Mouse (Mus musculus): Measurements from ENCODE around the gene Slc25a33. TPM values are rescaled to one million over a fixed set of nuclear protein-coding genes. Genes with fewer than 3 reads are reported as not detected.
"Not testable (repeated sequence)": the region's sequence is repeated elsewhere in the genome, so short reads cannot be mapped to it uniquely, and the experiment has no call there.

Slc25a33 gene
- polyA plus RNA-seq, 1 experiment, result 34.3 TPM

DNA sequence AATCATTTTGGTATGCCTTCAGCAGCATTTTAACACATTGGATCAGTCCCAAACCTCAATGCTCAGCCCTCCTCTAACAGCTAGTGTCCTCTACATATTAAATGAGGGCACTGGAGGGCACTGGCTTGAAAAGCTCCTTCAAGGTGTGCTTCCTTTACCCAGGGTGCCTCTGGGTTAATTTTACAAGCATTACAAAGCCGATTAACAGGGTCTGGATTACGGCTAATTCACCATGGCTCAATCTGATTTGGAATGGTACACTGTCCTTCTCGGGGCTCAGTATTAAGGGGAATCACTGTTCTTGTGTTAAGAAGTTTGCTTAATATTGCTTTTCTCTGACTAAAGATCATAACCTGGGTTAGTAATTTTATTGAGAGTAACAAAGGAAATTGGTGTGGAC lies 21.2 kb downstream of the Slc25a33 start:
- Histone ChIP-seq H3K79me2 (ENCODE audit: control insufficient read depth, insufficient read depth) (no peaks in the 10 kb centered on the region), H3K4me3 (no peak overlapping the region), H3K27me3 (ENCODE audit: control insufficient read depth, insufficient read depth, insufficient read length) (no peaks in the 10 kb centered on the region), H3ac (ENCODE audit: control insufficient read depth, insufficient read length) (no peak overlapping the region), H3K36me3 (ENCODE audit: control insufficient read depth, insufficient read depth) (peaks cover 32% of the 10 kb centered on the region), H3K4me2 (ENCODE audit: low read depth) (no peak overlapping the region)
- TF ChIP-seq POLR2A (IDR thresholded peaks at IDR 0.05; ENCODE audit: insufficient read length, low read depth) (no peak), MYOD1 (IDR thresholded peaks at IDR 0.05; ENCODE audit: control insufficient read depth in 1 of 3, insufficient read length in 2 of 3, low read depth in 2 of 3) (no peak), USF1 (IDR thresholded peaks at IDR 0.05; ENCODE audit: low read depth) (no peak)

DNA sequence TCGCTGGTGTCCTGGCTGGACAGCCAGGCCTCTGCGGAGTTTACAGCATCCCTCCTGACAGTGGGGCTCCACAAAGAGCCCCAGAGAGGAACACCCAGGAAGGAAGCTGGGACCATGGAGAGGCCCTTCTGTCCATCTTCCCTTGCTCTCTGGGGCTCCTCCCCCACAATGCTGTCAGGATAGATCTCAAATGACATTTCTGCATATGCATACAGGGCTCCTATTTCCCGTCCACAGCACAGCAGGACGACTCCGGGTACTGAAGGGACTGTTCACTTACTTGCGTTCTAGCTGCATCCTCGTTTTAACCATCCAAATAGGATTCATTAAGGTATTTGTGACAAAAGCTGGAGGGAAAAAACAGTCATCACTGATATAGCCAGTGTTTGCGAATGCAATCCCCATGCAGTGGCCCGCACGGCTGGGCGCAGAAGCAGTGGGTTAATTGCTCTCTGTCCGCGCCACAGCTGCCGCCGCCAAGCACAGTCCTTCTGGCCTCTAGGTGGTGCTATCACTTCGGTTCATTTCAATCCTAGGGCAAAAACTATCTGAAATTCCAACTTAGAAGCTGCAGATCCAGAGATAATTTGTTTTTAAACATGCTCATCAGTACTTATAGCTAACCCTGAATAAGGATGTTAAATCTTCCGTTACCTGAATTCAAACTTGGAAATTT lies 21.8 kb downstream of the Slc25a33 start:
- H3K4me2 ChIP-seq (ENCODE audit: low read depth), result no peak overlapping the region
- no peaks in the 10 kb centered on the region for H3K79me2 ChIP-seq (ENCODE audit: control insufficient read depth, insufficient read depth)
- H3K36me3 ChIP-seq (ENCODE audit: control insufficient read depth, insufficient read depth), result peaks cover 26% of the 10 kb centered on the region
- no peak overlapping the region for H3ac ChIP-seq (ENCODE audit: control insufficient read depth, insufficient read length)
- no peak overlapping the region for H3K4me3 ChIP-seq
- TF ChIP-seq MYOG (IDR thresholded peaks at IDR 0.05; ENCODE audit: control insufficient read depth in 1 of 3, insufficient read depth in 1 of 3, insufficient read length in 2 of 3, low read depth in 2 of 3) (peak in 2 of 3 experiments; percentile 4 to 23), MYOD1 (IDR thresholded peaks at IDR 0.05; ENCODE audit: control insufficient read depth in 1 of 3, insufficient read length in 2 of 3, low read depth in 2 of 3) (peak in 2 of 3 experiments; percentile 51 to 67), E2F4 (IDR thresholded peaks at IDR 0.05; ENCODE audit: insufficient read depth) (no peak), MAX (IDR thresholded peaks at IDR 0.05; ENCODE audit: low read depth) (no peak)
- no peaks in the 10 kb centered on the region for H3K27me3 ChIP-seq (ENCODE audit: control insufficient read depth, insufficient read depth, insufficient read length)

DNA sequence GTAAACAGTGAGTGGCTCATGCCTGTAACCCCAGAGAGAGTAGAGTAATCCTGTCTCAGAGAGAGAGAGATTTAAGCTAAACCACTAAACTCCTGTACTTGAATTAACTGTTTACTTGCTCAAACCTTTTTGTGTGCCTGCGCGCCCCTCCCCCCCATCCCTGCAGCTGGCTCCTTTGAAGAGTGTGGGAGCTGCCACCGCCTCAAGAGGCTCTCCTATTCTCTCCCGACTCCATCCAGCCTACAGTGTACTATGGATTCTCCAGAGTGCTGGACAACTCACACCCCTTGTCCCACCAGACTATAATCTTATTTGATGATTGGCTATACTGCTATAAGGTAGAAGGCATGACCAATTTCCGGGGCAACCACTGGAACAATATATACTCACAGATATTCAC lies 23.4 kb downstream of the Slc25a33 start:
- Histone ChIP-seq H3K4me3 (no peak overlapping the region), H3K4me2 (ENCODE audit: low read depth) (no peak overlapping the region), H3K79me2 (ENCODE audit: control insufficient read depth, insufficient read depth) (no peaks in the 10 kb centered on the region), H3K27me3 (ENCODE audit: control insufficient read depth, insufficient read depth, insufficient read length) (no peaks in the 10 kb centered on the region), H3ac (ENCODE audit: control insufficient read depth, insufficient read length) (no peak overlapping the region), H3K36me3 (ENCODE audit: control insufficient read depth, insufficient read depth) (peaks cover 26% of the 10 kb centered on the region)
- TF ChIP-seq SRF (IDR thresholded peaks at IDR 0.05; ENCODE audit: control insufficient read depth, insufficient read length, low read depth), result no peak
- TF ChIP-seq REST (IDR thresholded peaks at IDR 0.05; ENCODE audit: insufficient read depth, insufficient read length), result no peak
- TF ChIP-seq MYOD1 (IDR thresholded peaks at IDR 0.05; ENCODE audit: control insufficient read depth in 1 of 3, insufficient read length in 2 of 3, low read depth in 2 of 3), result no peak
- TF ChIP-seq CEBPB (IDR thresholded peaks at IDR 0.05; ENCODE audit: insufficient read depth, poor library complexity, severe bottlenecking), result no peak
- TF ChIP-seq TCF12 (IDR thresholded peaks at IDR 0.05; ENCODE audit: insufficient read depth, poor library complexity, severe bottlenecking), result no peak
- TF ChIP-seq MAX (IDR thresholded peaks at IDR 0.05; ENCODE audit: low read depth), result no peak
- TF ChIP-seq TCF3 (IDR thresholded peaks at IDR 0.05; ENCODE audit: insufficient read length, low read depth), result no peak
- no peak for TF ChIP-seq MYOG (IDR thresholded peaks at IDR 0.05; ENCODE audit: control insufficient read depth in 1 of 3, insufficient read depth in 1 of 3, insufficient read length in 2 of 3, low read depth in 2 of 3)
- TF ChIP-seq POLR2AphosphoS2 (IDR thresholded peaks at IDR 0.05; ENCODE audit: insufficient read length, low read depth), result no peak
- TF ChIP-seq USF1 (IDR thresholded peaks at IDR 0.05; ENCODE audit: low read depth), result no peak
- TF ChIP-seq POLR2A (IDR thresholded peaks at IDR 0.05; ENCODE audit: insufficient read length, low read depth), result no peak

DNA sequence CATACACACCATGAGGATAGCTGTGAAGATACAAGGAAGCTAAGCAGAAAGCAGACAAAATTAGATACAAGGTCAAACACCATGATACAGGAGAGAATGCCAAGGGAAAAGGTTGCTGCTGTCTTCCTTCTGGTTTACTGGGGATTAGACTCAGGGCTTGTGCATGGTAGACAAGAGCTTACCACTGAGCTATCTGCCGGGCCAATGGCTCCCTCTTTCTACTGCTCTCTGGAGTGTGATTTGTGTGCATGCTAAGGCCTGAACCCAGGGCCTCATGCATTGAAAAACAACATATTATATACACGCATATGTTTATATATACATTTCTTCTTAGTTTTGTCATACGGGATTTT lies 24.4 kb downstream of the Slc25a33 start:
- not testable (repeated sequence) for H3K4me2 ChIP-seq (ENCODE audit: low read depth); H3ac ChIP-seq (ENCODE audit: control insufficient read depth, insufficient read length); H3K4me3 ChIP-seq; H3K27me3 ChIP-seq (ENCODE audit: control insufficient read depth, insufficient read depth, insufficient read length); H3K79me2 ChIP-seq (ENCODE audit: control insufficient read depth, insufficient read depth)
- H3K36me3 ChIP-seq (ENCODE audit: control insufficient read depth, insufficient read depth), result peaks cover 26% of the 10 kb centered on the region

DNA sequence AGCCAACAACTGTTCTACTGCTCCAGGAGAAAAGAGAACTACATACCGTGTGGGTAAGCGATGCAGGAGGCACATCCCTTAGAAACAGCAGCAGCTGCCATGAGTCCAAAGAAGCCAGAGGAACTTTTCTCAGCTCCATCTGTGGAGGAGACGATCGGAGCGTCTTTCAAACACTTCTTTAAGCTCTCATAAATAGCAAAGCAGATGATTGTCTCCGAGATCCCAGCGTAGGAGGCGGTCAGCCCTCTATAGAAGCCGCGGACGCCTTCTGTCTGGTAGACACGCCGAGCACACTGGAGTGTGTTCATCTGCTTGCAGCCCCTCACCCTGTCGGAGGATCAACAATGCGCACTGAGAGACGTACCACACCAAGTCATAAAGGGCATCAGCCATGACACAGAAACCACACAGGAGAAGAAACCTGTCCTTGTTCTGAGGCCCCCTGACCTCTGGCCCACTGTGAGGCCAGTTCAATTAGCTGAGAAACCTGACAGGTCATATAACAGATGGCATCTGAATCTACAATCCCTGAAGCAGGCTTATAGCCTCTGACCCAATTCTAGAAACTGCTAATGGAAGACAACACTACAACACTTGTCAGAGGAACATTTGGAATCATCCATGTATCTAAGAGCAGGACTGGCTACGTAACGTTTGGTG lies 24.9 kb downstream of the Slc25a33 start:
- Histone ChIP-seq H3K36me3 (ENCODE audit: control insufficient read depth, insufficient read depth) (peaks cover 23% of the 10 kb centered on the region), H3K79me2 (ENCODE audit: control insufficient read depth, insufficient read depth) (no peaks in the 10 kb centered on the region), H3K4me2 (ENCODE audit: low read depth) (no peak overlapping the region), H3K4me3 (no peak overlapping the region), H3ac (ENCODE audit: control insufficient read depth, insufficient read length) (no peak overlapping the region), H3K27me3 (ENCODE audit: control insufficient read depth, insufficient read depth, insufficient read length) (no peaks in the 10 kb centered on the region)
- TF ChIP-seq MAX (IDR thresholded peaks at IDR 0.05; ENCODE audit: low read depth) (no peak), TCF12 (IDR thresholded peaks at IDR 0.05; ENCODE audit: insufficient read depth, poor library complexity, severe bottlenecking) (no peak), POLR2AphosphoS2 (IDR thresholded peaks at IDR 0.05; ENCODE audit: insufficient read length, low read depth) (no peak), REST (IDR thresholded peaks at IDR 0.05; ENCODE audit: insufficient read depth, insufficient read length) (no peak)

DNA sequence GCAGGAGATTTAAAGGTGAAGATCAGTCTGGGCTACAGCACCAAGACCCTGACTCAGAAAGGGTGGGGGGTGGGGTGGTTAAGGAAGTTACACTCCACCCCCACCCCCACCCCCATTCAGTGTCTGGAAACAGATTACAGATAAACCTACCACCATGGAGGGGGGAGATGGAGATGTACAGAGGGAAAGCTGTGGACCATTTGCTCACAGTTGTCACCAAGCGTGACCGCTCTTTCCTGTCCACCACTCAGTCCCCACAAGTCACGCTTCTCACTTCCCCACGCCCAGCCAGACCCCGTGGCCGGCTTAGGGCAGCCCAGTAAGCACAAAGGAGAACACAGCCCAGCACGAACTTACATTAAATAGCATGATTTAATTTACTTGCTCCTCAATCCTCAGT lies 30.0 kb downstream of the Slc25a33 start:
- no peak overlapping the region for H3K4me3 ChIP-seq
- no peak for TF ChIP-seq MAX (IDR thresholded peaks at IDR 0.05; ENCODE audit: low read depth)
- TF ChIP-seq E2F4 (IDR thresholded peaks at IDR 0.05; ENCODE audit: insufficient read depth), result no peak
- no peak for TF ChIP-seq TCF12 (IDR thresholded peaks at IDR 0.05; ENCODE audit: insufficient read depth, poor library complexity, severe bottlenecking)
- no peak for TF ChIP-seq SRF (IDR thresholded peaks at IDR 0.05; ENCODE audit: control insufficient read depth, insufficient read length, low read depth)
- no peak for TF ChIP-seq CEBPB (IDR thresholded peaks at IDR 0.05; ENCODE audit: insufficient read depth, poor library complexity, severe bottlenecking)
- TF ChIP-seq TCF3 (IDR thresholded peaks at IDR 0.05; ENCODE audit: insufficient read length, low read depth), result no peak
- TF ChIP-seq USF1 (IDR thresholded peaks at IDR 0.05; ENCODE audit: low read depth), result no peak
- H3K36me3 ChIP-seq (ENCODE audit: control insufficient read depth, insufficient read depth), result peaks cover 15% of the 10 kb centered on the region
- H3K79me2 ChIP-seq (ENCODE audit: control insufficient read depth, insufficient read depth), result no peaks in the 10 kb centered on the region
- H3K4me2 ChIP-seq (ENCODE audit: low read depth), result no peak overlapping the region
- no peak overlapping the region for H3ac ChIP-seq (ENCODE audit: control insufficient read depth, insufficient read length)
- no peaks in the 10 kb centered on the region for H3K27me3 ChIP-seq (ENCODE audit: control insufficient read depth, insufficient read depth, insufficient read length)

Data from myocyte (in vitro differentiated cells).